Mouse (Mus musculus) urinary bladder, postnatal 14 days (tissue): ENCODE results near the gene Fam160b1.

Source experiments
- DNase-seq: peaks from one replicate; pipeline ENCODE4 v3.0.0; 2021; ENCODE audit warnings: low spot score

Fam160b1 gene

GRCm38 (mm10) chr19:57367201-57367600 is 6.7 kb downstream of the Fam160b1 start:
- no peak for DNase-seq

GRCm38 (mm10) chr19:57367849-57368387 is 7.4 kb downstream of the Fam160b1 start:
- DNase-seq = no peak

- no peak for DNase-seq
These were observed 12.9 kb downstream of the Fam160b1 start for GRCm38 (mm10) chr19:57373276-57373811.

- no peak for DNase-seq
These were observed 14.7 kb downstream of the Fam160b1 start for GRCm38 (mm10) chr19:57375161-57375560.

- no peak for DNase-seq
These were observed 15.3 kb downstream of the Fam160b1 start for GRCm38 (mm10) chr19:57375746-57376145.

GRCm38 (mm10) chr19:57377043-57377703 is 16.7 kb downstream of the Fam160b1 start:
- DNase-seq = no peak

- peak; percentile 28 for DNase-seq
These were observed 25.8 kb downstream of the Fam160b1 start for GRCm38 (mm10) chr19:57386176-57386693.

GRCm38 (mm10) chr19:57391545-57391944 is 31.1 kb downstream of the Fam160b1 start:
- DNase-seq = no peak

- no peak for DNase-seq
These were observed 33.0 kb downstream of the Fam160b1 start for GRCm38 (mm10) chr19:57393357-57393957.

GRCm38 (mm10) chr19:57396609-57397008 is 36.1 kb downstream of the Fam160b1 start:
- no peak for DNase-seq

- no peak for DNase-seq
These were observed 41.9 kb downstream of the Fam160b1 start for GRCm38 (mm10) chr19:57402364-57402763.

GRCm38 (mm10) chr19:57403700-57404501 is 43.4 kb downstream of the Fam160b1 start:
- peak; percentile 84 for DNase-seq

- DNase-seq = no peak
These were observed 44.0 kb downstream of the Fam160b1 start for GRCm38 (mm10) chr19:57404502-57404848.

GRCm38 (mm10) chr19:57407947-57408346 is 47.5 kb downstream of the Fam160b1 start:
- no peak for DNase-seq

GRCm38 (mm10) chr19:57411375-57412196 is 51.1 kb downstream of the Fam160b1 start:
- DNase-seq = peak; percentile 65

GRCm38 (mm10) chr19:57413170-57413569 is 52.7 kb downstream of the Fam160b1 start:
- DNase-seq = no peak

- no peak for DNase-seq
These were observed 53.4 kb downstream of the Fam160b1 start for GRCm38 (mm10) chr19:57413918-57414317.

- no peak for DNase-seq
These were observed 54.7 kb downstream of the Fam160b1 start for GRCm38 (mm10) chr19:57415031-57415807.

- no peak for DNase-seq
These were observed 57.5 kb downstream of the Fam160b1 start for GRCm38 (mm10) chr19:57417800-57418580.

- DNase-seq = no peak
These were observed 62.9 kb downstream of the Fam160b1 start for GRCm38 (mm10) chr19:57423402-57423801.
